Mouse (Mus musculus) CH12F3 (cell line): ENCODE results near the gene Eif4g1.

ENCODE experiments used
- in situ Hi-C: fragments of 300-500 bp; cut with MboI; formaldehyde crosslinking; loops from 2 replicates; pipeline ENCODE4 v1.14.3; 2020; ENCODE audit warnings: low sequenced_read_pairs

Eif4g1 gene

DNA sequence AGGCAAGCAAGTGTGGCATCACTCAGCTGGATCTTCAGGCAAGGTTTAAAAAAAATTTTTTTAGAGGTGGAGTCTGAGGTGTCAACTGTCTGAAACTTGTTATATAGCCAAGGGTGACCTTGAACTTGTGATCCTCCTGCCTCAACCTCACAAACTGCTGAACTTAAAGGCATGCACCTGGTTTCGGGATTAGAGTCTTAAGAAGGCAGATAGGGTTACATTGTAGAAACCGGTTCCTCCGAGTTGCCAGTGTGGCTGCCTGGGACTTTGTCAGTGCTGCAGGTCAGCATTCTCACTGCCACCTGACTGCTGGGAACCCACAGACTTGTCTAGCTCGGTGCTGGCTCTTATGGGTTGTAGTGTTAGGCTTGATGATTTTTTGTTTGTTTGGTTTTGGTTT, 55.1 kb downstream of the Eif4g1 start:
- in situ Hi-C loops, result no loop called here

DNA sequence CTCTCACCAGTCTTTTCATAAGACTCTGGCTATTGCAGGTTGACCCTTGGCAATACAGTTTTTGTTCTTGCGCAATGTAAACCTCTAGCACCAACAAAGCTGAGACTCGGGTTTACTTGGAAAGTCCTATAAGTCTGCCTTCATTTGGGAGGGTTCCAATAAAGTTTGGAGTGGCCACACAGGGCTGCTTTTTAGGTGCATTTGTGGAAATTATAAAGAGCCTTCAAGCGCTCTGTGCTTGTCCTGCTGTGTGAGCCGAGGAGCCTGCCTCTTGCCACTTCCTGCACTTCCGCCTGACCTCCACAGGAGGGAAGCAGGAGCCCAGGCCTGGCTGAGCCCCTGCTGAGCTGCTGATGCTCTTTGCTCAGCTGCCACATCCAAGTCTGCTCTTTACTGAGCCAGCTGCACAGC, 56.2 kb downstream of the Eif4g1 start:
- in situ Hi-C loops, result no loop called here

DNA sequence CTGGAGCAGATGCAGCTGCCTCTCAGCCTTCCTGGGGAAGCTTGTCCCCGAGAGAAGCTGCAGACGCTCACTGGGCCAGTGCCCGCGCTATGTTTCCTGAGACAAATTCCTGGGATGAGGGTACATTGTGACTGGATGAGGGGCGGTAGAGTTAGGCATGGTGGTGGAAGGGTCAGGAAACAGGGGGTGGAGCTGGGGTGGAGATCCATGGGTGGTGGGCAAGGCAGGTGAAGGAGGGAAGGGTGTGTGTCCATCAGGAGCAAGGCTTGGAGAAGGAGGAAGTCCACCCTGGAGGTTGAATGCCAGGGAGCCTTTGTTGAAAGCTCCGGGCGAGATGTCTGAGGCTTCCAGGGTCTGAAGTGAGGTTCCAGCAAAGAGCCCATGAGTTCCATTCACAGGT, 57.2 kb downstream of the Eif4g1 start:
- in situ Hi-C loops, result no loop called here

DNA sequence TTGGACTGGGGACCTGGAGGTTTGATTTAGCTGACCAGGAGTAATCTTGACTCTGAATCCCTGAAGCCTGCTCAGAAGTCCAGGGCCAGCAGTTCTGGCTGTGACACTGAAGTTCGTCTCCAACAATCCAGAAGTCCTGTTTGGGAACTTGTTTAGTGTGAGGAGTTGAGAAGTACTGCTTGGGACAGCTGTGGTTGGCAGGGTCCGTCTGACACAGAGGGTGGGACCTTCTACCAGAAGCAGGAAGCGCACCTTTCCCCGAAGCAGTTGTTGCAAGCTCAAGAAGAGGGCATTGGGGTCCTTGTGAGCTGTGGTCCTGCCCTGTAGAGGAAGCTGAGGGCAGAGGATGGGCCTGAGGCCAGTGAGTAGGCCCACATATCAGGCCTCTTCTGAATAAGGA, 57.6 kb downstream of the Eif4g1 start:
- in situ Hi-C loops, result no loop called here

DNA sequence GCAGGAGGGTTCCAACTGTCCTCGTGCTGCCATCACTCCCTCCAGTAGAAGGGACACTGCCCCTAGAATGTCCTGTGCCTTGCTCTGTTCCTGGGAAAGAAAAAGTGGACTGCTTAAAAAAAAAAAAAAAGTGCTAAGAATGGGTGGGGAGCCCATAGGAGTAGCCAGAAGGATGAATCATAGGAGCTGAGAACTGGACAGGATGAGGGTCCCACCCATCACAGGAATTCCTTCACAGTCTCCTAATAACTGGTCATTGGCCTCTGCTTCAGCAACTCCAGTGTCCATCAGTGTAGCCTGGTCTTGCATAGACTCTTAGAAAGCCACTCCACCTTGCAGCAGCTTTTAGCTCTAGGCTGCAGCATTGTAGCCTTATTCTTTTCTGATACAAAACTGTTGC, 58.3 kb downstream of the Eif4g1 start:
- in situ Hi-C loops, result no loop called here

DNA sequence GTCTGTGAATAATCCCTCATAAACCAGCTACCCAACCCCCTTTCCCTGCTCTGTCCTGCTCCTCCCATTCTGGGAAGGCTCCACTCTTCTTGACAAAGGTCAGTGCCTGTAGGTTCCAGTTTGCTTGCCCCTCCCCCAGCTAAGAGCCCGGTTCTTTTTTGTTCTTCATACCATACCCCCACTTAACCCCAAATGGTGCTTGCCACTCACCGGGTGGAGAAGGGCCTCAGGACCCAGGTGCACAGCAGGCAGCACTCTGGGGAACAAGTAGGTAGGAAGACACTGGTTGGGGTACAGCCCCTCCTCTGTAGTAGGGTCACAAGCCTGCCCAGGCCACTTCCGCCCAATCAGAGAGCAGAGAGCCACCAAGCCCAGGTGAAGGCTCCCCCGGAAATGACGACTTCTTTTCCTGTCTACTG, 62.2 kb downstream of the Eif4g1 start:
- in situ Hi-C loops, result no loop called here

DNA sequence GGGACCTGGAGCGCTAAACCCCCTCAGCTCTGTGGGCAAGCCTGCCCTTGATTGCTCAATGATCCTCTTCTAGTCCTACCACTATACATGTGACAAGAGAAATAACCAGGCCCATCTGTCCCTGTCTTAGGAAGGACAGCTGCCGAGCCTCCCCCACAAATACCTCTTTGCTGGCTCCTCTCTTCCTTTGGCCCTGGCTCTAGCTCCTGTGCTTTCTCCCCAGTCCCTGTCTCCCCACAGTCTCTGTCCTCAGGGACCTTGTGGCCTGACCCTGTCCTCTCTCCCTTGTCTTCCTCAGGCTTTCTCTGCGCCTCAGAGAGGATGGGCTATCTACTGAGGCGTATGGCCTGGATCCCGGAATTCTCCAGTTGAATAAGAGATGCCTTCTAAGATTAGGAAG, 63.6 kb downstream of the Eif4g1 start:
- in situ Hi-C loops, result no loop called here

DNA sequence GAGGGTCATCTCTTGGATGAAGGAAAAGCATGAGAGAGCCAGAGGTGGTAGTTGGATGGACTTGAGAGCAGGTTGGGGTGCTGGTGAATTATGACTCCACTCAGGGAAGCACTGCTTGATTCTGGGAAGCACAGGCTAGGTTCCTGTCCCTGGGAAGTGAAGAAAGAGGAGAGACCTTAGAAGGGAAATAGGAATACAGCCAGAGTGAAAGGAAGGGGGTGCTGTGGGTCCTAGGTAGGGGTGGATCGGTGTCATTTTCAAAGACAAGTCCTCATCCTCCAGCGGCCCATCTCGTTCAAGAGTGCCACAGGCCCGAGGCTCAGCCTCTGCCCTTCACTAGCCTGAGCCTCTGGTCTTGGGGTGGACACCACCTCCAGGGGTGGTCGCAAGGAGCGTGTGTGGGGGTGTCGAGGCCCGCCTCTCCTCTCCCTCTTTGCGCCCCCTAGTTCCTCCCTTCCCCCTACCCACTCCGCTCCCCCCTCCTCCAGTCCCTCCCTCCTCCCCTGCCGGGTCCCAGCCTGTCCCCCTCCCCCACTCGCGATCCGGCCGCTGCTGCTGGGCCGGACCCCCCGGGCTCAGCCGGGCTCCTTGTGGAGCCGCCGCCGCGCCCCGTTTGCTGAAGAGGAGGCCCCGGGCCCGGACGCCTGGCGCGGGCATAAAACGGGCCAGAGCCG, 64.3 kb downstream of the Eif4g1 start:
- in situ Hi-C loops, result no loop called here

DNA sequence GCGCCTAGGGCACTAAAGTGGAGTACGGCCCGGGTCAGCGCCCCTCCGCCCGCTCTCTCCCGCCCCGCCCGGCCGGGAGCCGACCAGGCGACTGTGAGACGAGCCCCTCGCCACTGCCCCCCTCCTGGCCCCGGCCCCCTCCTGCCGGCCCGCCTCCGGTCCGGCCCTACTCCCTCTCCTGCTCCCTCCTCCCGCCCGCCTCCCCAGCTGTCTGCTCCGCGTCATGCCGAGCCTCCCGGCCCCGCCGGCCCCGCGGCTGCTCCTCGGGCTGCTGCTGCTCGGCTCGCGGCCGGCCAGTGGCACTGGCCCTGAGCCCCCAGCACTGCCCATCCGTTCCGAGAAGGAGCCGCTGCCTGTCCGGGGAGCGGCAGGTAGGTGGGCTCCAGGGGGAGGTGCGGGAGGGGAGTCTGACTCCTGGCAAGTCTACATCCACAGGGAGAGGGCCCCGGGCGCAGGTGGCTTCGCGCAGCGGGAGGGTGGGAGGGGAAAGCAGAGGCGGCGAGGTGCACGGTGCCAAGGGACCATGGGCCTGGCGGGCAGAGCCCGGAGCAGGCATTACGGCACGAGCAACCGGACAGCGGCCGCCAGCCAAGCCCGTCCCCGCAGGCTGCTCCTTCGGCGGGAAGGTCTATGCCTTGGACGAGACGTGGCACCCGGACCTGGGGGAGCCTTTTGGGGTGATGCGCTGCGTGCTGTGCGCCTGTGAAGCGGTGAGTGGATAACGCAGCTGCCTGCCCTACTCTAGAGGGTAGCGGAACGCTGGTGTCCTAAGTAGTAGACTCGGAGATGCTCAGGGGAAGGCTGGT, 65.0 kb downstream of the Eif4g1 start, which contains the start of gene Chrd:
Gene Chrd (plus strand): TSS at position 203 of the 806 bp plus-strand sequence.
- in situ Hi-C loops, result no loop called here

DNA sequence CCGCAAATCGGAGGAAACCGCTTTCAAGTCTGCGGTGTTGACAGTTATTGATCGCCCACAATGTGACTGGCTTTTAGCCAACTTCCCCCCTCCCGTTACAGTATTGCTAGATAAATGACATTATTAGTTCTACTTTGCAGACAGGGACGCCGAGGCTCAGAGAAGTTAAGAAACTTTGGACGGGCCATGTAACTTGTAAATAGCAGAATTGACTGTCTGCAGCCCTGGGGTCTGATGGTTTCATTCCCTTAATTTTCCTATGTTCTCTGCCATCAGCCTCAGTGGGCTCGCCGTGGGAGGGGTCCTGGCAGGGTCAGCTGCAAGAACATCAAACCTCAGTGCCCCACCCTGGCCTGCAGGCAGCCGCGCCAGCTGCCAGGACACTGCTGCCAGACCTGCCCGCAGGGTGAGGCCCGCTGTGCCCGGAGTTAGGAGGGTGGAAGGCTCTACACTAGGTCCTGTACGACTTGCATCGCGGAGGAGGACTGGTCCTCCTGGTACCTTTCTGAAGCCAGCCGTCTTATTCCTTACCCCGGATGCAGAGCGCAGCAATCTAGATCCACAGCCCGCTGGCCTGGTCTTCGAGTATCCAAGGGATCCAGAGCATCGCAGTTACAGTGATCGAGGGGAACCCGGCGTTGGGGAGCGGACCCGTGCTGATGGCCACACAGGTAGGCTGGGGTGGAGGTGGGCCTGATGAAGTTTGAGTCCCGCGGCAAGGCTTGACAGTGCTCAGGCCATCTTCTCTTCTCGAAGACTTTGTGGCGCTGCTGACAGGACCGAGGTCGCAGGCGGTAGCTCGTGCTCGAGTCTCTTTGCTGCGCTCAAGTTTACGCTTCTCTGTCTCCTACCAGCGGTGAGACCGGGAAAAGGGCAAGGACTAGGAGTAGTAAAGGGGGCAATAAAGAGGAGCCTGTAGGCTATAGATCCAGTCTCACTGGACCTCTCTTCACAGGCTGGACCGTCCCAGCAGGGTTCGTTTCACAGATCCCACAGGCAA, 65.9 kb downstream of the Eif4g1 start, which contains the start of gene Thpo:
Gene Thpo (minus strand): TSS at position 781 of the 1,000 bp plus-strand sequence.
- in situ Hi-C loops, result no loop called here

DNA sequence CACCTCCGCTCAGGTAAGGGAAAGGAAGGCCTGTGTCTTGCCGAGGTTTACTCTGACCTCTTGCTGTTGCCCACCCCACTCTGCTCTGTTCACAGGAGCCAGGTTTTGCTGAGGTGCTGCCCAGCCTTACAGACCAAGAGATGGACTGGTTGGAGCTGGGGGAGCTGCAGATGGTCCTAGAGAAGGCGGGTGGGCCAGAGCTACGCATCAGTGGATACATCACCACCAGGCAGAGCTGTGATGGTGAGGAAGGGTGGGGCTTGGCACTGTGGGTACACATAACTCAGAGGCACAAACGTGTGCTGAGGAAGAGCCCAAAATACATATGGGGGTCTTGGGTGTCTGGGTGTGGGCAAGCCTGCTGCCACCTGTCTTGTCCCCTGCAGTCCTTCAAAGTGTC, 67.5 kb downstream of the Eif4g1 start:
- in situ Hi-C loops, result no loop called here

DNA sequence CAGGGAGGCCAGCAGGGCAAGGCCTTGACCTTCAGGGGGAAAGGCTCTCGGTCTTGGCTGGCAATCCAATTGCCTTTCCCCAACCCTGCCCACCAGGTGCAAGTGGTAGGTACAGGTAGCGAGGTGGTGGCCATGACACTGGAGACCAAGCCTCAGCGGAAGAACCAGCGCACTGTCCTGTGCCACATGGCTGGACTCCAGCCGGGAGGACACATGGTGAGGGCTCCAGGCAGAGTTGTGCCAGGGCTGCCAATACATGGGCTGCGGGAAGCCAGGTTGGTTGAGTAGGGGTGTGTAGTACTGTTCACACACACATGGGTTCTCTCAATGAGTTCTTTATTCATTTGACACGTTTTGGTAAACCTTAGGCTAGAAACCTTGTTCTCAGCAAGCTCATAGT, 68.1 kb downstream of the Eif4g1 start:
- in situ Hi-C loops, result no loop called here

DNA sequence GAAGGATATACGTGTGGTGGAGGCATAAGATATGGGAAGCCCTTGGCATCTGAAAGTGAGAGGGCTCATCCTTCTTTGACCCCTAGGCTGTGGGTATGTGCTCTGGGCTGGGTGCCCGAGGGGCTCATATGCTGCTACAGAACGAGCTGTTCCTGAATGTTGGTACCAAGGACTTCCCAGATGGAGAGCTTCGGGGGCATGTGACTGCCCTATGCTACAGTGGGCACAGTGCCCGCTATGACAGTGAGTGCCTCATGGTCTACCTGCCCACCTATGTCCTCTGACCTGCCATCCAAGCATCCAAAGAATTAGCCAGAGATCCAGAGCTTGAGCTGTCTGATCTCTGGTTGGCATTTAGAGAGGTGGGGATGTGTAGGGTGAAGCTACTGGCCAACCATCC, 68.7 kb downstream of the Eif4g1 start:
- in situ Hi-C loops, result no loop called here

DNA sequence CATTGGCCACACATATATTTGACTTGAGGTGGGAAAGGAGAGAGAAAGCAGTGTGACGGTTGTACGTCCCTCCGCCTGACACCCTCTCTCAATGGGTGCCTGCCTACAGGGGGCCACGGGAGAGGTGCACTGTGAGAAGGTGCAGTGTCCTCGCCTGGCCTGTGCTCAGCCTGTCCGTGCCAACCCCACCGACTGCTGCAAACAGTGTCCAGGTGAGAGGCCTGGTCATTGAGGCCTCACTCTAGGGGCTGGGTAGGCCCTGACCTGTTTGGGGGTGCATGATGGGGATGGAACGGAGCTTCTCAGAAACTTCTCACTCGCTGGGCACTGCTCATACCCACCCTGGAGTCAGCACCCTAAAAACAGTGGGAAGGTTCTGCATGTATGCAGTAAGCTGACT, 71.7 kb downstream of the Eif4g1 start:
- in situ Hi-C loops, result no loop called here
